Mouse (Mus musculus): Measurements from ENCODE around the gene Ccdc8.
A peak's percentile ranks its signal among the peaks of the same experiment; 100 is the strongest.

Ccdc8 gene

GRCm38 (mm10) chr7:16976298-16976697 is 16.2 kb upstream of the Ccdc8 start:
- DNase-seq (ENCODE audit: low spot score in 2 of 2): no peak

- no peak for DNase-seq (ENCODE audit: low spot score in 2 of 2)
Observed at GRCm38 (mm10) chr7:16978173-16978572, 14.3 kb upstream of the Ccdc8 start.

- DNase-seq (ENCODE audit: low spot score in 2 of 2): no peak
Observed at GRCm38 (mm10) chr7:16978593-16978992, 13.9 kb upstream of the Ccdc8 start.

- DNase-seq (ENCODE audit: low spot score in 2 of 2): peak in 1 of 2 experiments; percentile 64
Observed at GRCm38 (mm10) chr7:16980348-16980747, 12.2 kb upstream of the Ccdc8 start.

GRCm38 (mm10) chr7:16982859-16983568 is 9.5 kb upstream of the Ccdc8 start, which contains the start of gene Gm42372:
Gene Gm42372, plus strand, starts transcription at chr7:16983086.
- peak in 1 of 2 experiments; percentile 69 for DNase-seq (ENCODE audit: low spot score in 2 of 2)

- DNase-seq (ENCODE audit: low spot score in 2 of 2): no peak
Observed at GRCm38 (mm10) chr7:16987541-16988149, 4.9 kb upstream of the Ccdc8 start.

GRCm38 (mm10) chr7:16988405-16988804 is 4.1 kb upstream of the Ccdc8 start:
- DNase-seq (ENCODE audit: low spot score in 2 of 2): no peak

GRCm38 (mm10) chr7:16990006-16990744 is 2.3 kb upstream of the Ccdc8 start:
- no peak for DNase-seq (ENCODE audit: low spot score in 2 of 2)

- DNase-seq (ENCODE audit: low spot score in 2 of 2): no peak
Observed at GRCm38 (mm10) chr7:16991681-16992450, 642 bp upstream of the Ccdc8 start.

- DNase-seq (ENCODE audit: low spot score in 2 of 2): no peak
Observed at GRCm38 (mm10) chr7:16993651-16994399, 1.3 kb downstream of the Ccdc8 start.

GRCm38 (mm10) chr7:16994400-16994799 is 1.9 kb downstream of the Ccdc8 start:
- DNase-seq (ENCODE audit: low spot score in 2 of 2): no peak

GRCm38 (mm10) chr7:16995345-16995744 is 2.8 kb downstream of the Ccdc8 start:
- DNase-seq (ENCODE audit: low spot score in 2 of 2): no peak

- DNase-seq (ENCODE audit: low spot score in 2 of 2): no peak
Observed at GRCm38 (mm10) chr7:16999233-16999632, 6.7 kb downstream of the Ccdc8 start.

GRCm38 (mm10) chr7:16999650-17000049 is 7.1 kb downstream of the Ccdc8 start:
- peak; percentile 93 to 95 for DNase-seq (ENCODE audit: low spot score in 2 of 2)

GRCm38 (mm10) chr7:17002375-17003195 is 10.1 kb downstream of the Ccdc8 start:
- peak; percentile 73 to 87 for DNase-seq (ENCODE audit: low spot score in 2 of 2)

GRCm38 (mm10) chr7:17003230-17003960 is 10.9 kb downstream of the Ccdc8 start:
- no peak for DNase-seq (ENCODE audit: low spot score in 2 of 2)

GRCm38 (mm10) chr7:17004716-17005115 is 12.2 kb downstream of the Ccdc8 start:
- DNase-seq (ENCODE audit: low spot score in 2 of 2): no peak

GRCm38 (mm10) chr7:17007300-17007699 is 14.8 kb downstream of the Ccdc8 start:
- peak in 1 of 2 experiments; percentile 45 for DNase-seq (ENCODE audit: low spot score in 2 of 2)

GRCm38 (mm10) chr7:17009326-17010009 is 17.0 kb downstream of the Ccdc8 start:
- no peak for DNase-seq (ENCODE audit: low spot score in 2 of 2)

All from spleen, postnatal 10 days (tissue).